ENCODE assay signal across 25 mouse cellular contexts in genomic region chr6:116038222-116038621, GRCm38 (mm10). TPM values are rescaled to one million over a fixed set of nuclear protein-coding genes. Genes with fewer than 3 reads are reported as not detected.
DNase-seq lines count a peak whose midpoint lies in the region; ATAC-seq and TF ChIP-seq lines count a peak whose summit lies in the region.
"Had no signal": no experiment of that assay in that cellular context is flagged by ENCODE, and none has a peak within 500 bp of the region (broad histone marks: within the 10 kb centered on the region; RNA-seq: fewer than 3 reads in every experiment).

No protein-coding gene starts in this region.

- H3K36me3 ChIP-seq in liver, embryonic 13.5 days = peaks cover 3% of the 10 kb centered on the region; the same call in 1 of the 2 replicates

- H3K27me3 ChIP-seq in cerebellum, adult 2 months (ENCODE audit: control insufficient read depth, insufficient read depth, low read length) = no peaks in the 10 kb centered on the region
- H3K27me3 ChIP-seq in liver, embryonic 13.5 days = no peaks in the 10 kb centered on the region
- H3K27me3 ChIP-seq: forebrain, embryonic 13.5 days; heart, embryonic 13.5 days; limb, embryonic 12.5 days; midbrain, embryonic 12.5 days had no signal

- no peak overlapping the region for H3K9ac ChIP-seq in liver, embryonic 13.5 days
- H3K9ac ChIP-seq: forebrain, embryonic 13.5 days; heart, embryonic 13.5 days; limb, embryonic 12.5 days; midbrain, embryonic 12.5 days had no signal

- H3K4me1 ChIP-seq in cerebellum, adult 2 months (ENCODE audit: control insufficient read depth, insufficient read depth, low read length) = peaks cover 22% of the 10 kb centered on the region
- peaks cover 28% of the 10 kb centered on the region for H3K4me1 ChIP-seq in liver, embryonic 13.5 days (replicated peaks)
- H3K4me1 ChIP-seq: forebrain, embryonic 13.5 days; limb, embryonic 12.5 days; midbrain, embryonic 12.5 days had no signal

- H3K4me2 ChIP-seq in liver, embryonic 13.5 days = no peak overlapping the region
- H3K4me2 ChIP-seq: forebrain, embryonic 13.5 days; heart, embryonic 13.5 days; limb, embryonic 12.5 days; midbrain, embryonic 12.5 days had no signal

- H3K4me3 ChIP-seq in cerebellum, adult 2 months (replicated peaks; ENCODE audit: insufficient read depth, low read depth, low read length) = no peak overlapping the region
- no peak overlapping the region for H3K4me3 ChIP-seq in liver, embryonic 13.5 days (replicated peaks)
- H3K4me3 ChIP-seq: forebrain, embryonic 13.5 days; heart, adult 2 months; heart, embryonic 13.5 days; limb, embryonic 12.5 days; midbrain, embryonic 12.5 days had no signal

- no peak for TF ChIP-seq CTCF in cerebellum, adult 2 months (IDR thresholded peaks at IDR 0.05; ENCODE audit: borderline replicate concordance, insufficient read depth, low read depth, low read length)

- DNase-seq in cerebellum, adult 2 months = no peak
- DNase-seq in cerebellum, adult 8-10 months = no peak
- peak; percentile 29 for DNase-seq in c-Kit-positive CD71-positive TER-119-negative erythroid progenitor cells, embryonic 14.5 days (ENCODE audit: low read depth)
- DNase-seq in liver, embryonic 13.5 days = peak; percentile 41
- DNase-seq in skeletal muscle tissue, adult 2 months (ENCODE audit: low read depth, low spot score) = peak; percentile 38
- no peak for DNase-seq in heart, adult 18-20 months
- DNase-seq: adrenal gland, postnatal 14 days; cerebellum, adult 11-12 months; cerebellum, postnatal 25 days; embryo, embryonic 11 days; gastrocnemius, postnatal 14 days; heart, adult 2 months; heart, postnatal 14 days; kidney, postnatal 10 days; layer of hippocampus, postnatal 36 days; lung, adult 18-20 months; lung, postnatal 10 days; right cerebral cortex, postnatal 14 days; thymus, postnatal 14 days had no signal

- peak; percentile 87 for ATAC-seq in liver, embryonic 13.5 days (ENCODE audit: low read depth)
- no peak for ATAC-seq in granulocyte monocyte progenitor cell, adult 5-6 weeks (replicated peaks; ENCODE audit: poor library complexity, severe bottlenecking)
- ATAC-seq: forebrain, embryonic 13.5 days; intestine, postnatal 0 days had no signal

- 0 out of 2 replicates have a peak overlapping the region, but pooled peaks have one; percentile 11 for H3K27ac ChIP-seq in cerebellum, adult 2 months (ENCODE audit: insufficient read depth, low read length)
- no peak overlapping the region for H3K27ac ChIP-seq in liver, embryonic 13.5 days
- H3K27ac ChIP-seq: forebrain, embryonic 13.5 days; heart, adult 2 months; heart, embryonic 13.5 days; limb, embryonic 12.5 days; midbrain, embryonic 12.5 days had no signal

- 85% methylated on average over 2 of the region's 2 CpGs for WGBS in cerebellum, adult 2 months
- WGBS in liver, embryonic 13.5 days (ENCODE audit: insufficient replicate concordance) = 12% methylated on average over 2 of the region's 2 CpGs

- peaks cover 3% of the 10 kb centered on the region; the same call in 1 of the 2 replicates for H3K9me3 ChIP-seq in liver, embryonic 13.5 days (replicated peaks)

- no peak for TF ChIP-seq POLR2A in cerebellum, adult 2 months (IDR thresholded peaks at IDR 0.05; ENCODE audit: borderline replicate concordance, insufficient read depth, low read length)

RNA-seq across cellular contexts. Expression of gene Plxnd1, which starts 43.4 kb away (rescaled TPM):
- 24.2 and 29.4 TPM in 2 replicates for polyA plus RNA-seq in cerebellum, adult 2 months (2012; rRNA removed)
- polyA plus RNA-seq in liver, embryonic 13.5 days (2015; fragmentation: Nextera tagmentation; extraction: Ambion mirVana) = 6.7 and 6.8 TPM in 2 replicates
- 29.1 and 38.2 TPM in 2 replicates for total RNA-seq in granulocyte monocyte progenitor cell, adult 5-6 weeks (2014; fragmentation: Nextera tagmentation)
- 43.3 and 46.6 TPM in 2 replicates for total RNA-seq in granulocyte monocyte progenitor cell, adult 5-6 weeks (2017)
- total RNA-seq in heart, adult 18-20 months (2021) = 10 to 100 TPM; 54.6 to 68.7 TPM

Comparison
In these comparisons a context has a peak if more than half of its experiments do, and no peak if none do; other contexts are left out.
1. DNase-seq: peak in c-Kit-positive CD71-positive TER-119-negative erythroid progenitor cells, embryonic 14.5 days (single experiment), liver, embryonic 13.5 days (single experiment) and skeletal muscle tissue, adult 2 months (single experiment); none in cerebellum, adult 2 months (0 of 2), cerebellum, adult 8-10 months (single experiment) and heart, adult 18-20 months (0 of 2).